In genomic region chr10:80403044-80403692, GRCm38 (mm10) we compare ENCODE assay signal across 9 mouse cellular contexts. TPM values are rescaled to one million over a fixed set of nuclear protein-coding genes. Genes with fewer than 3 reads are reported as not detected.
DNase-seq lines count a peak whose midpoint lies in the region; ATAC-seq and TF ChIP-seq lines count a peak whose summit lies in the region.
"Had no signal": no experiment of that assay in that cellular context is flagged by ENCODE, and none has a peak within 500 bp of the region (broad histone marks: within the 10 kb centered on the region; RNA-seq: fewer than 3 reads in every experiment).

No protein-coding gene starts in this region.

- H3K4me2 ChIP-seq in hindbrain, embryonic 12.5 days (replicated peaks), result no peak overlapping the region
- H3K4me2 ChIP-seq in lung, postnatal 0 days (replicated peaks; ENCODE audit: low read depth, low read length), result no peak overlapping the region
- no peak overlapping the region for H3K4me2 ChIP-seq in forebrain, embryonic 15.5 days (replicated peaks)

- peak; percentile 39 for DNase-seq in hindbrain, embryonic 10.5 days (ENCODE audit: low spot score)
- DNase-seq in CD8-positive naive resting alpha-beta T cell, adult 2 months (ENCODE audit: low read depth in 2 of 2, low spot score in 2 of 2), result peak; percentile 42 to 50
- DNase-seq in adrenal gland, postnatal 10 days, result peak; percentile 82
- peak; percentile 72 for DNase-seq in lung, postnatal 0 days (ENCODE audit: low spot score)
- DNase-seq in spleen, adult 12 weeks (ENCODE audit: low spot score), result no peak
- DNase-seq in spleen, postnatal 36 days (ENCODE audit: low spot score in 2 of 2), result no peak

- no peak for ATAC-seq in hindbrain, embryonic 12.5 days (ENCODE audit: low FRiP score)
- no peak for ATAC-seq in lung, postnatal 0 days
- ATAC-seq in forebrain, embryonic 15.5 days (replicated peaks), result no peak

- H3K9ac ChIP-seq in hindbrain, embryonic 12.5 days, result no peak overlapping the region
- H3K9ac ChIP-seq in lung, postnatal 0 days (replicated peaks; ENCODE audit: low read depth), result no peak overlapping the region
- H3K9ac ChIP-seq in forebrain, embryonic 15.5 days (replicated peaks), result no peak overlapping the region

- H3K9me3 ChIP-seq in hindbrain, embryonic 10.5 days, result peaks cover 6% of the 10 kb centered on the region; the same call in 1 of the 2 replicates
- H3K9me3 ChIP-seq in hindbrain, embryonic 12.5 days (replicated peaks), result no peaks in the 10 kb centered on the region
- H3K9me3 ChIP-seq in lung, postnatal 0 days (ENCODE audit: low read length), result no peaks in the 10 kb centered on the region
- no peaks in the 10 kb centered on the region for H3K9me3 ChIP-seq in forebrain, embryonic 15.5 days

- H3K4me3 ChIP-seq in hindbrain, embryonic 10.5 days, result no peak overlapping the region
- no peak overlapping the region for H3K4me3 ChIP-seq in hindbrain, embryonic 12.5 days
- H3K4me3 ChIP-seq in lung, postnatal 0 days (ENCODE audit: low read depth, low read length), result no peak overlapping the region
- H3K4me3 ChIP-seq in forebrain, embryonic 15.5 days, result no peak overlapping the region

- no peaks in the 10 kb centered on the region for H3K27me3 ChIP-seq in hindbrain, embryonic 10.5 days (ENCODE audit: insufficient read depth, poor library complexity, severe bottlenecking)
- no peaks in the 10 kb centered on the region for H3K27me3 ChIP-seq in hindbrain, embryonic 12.5 days
- no peaks in the 10 kb centered on the region for H3K27me3 ChIP-seq in lung, postnatal 0 days (replicated peaks; ENCODE audit: insufficient read depth, low read length)
- H3K27me3 ChIP-seq in forebrain, embryonic 15.5 days, result no peaks in the 10 kb centered on the region

- peak; percentile 68 for TF ChIP-seq CTCF in lung, postnatal 0 days (IDR thresholded peaks at IDR 0.05)

- H3K36me3 ChIP-seq in hindbrain, embryonic 10.5 days, result peaks cover 41% of the 10 kb centered on the region
- H3K36me3 ChIP-seq in hindbrain, embryonic 12.5 days, result peaks cover 30% of the 10 kb centered on the region
- H3K36me3 ChIP-seq in lung, postnatal 0 days (ENCODE audit: insufficient read depth, low read length), result peaks cover 15% of the 10 kb centered on the region; the same call in 1 of the 2 replicates
- peaks cover 29% of the 10 kb centered on the region for H3K36me3 ChIP-seq in forebrain, embryonic 15.5 days

- peaks cover 59% of the 10 kb centered on the region for H3K4me1 ChIP-seq in hindbrain, embryonic 10.5 days (replicated peaks)
- peaks cover 37% of the 10 kb centered on the region for H3K4me1 ChIP-seq in hindbrain, embryonic 12.5 days
- peaks cover 20% of the 10 kb centered on the region; the same call in 1 of the 2 replicates for H3K4me1 ChIP-seq in lung, postnatal 0 days (ENCODE audit: insufficient read depth, low read depth, low read length)
- H3K4me1 ChIP-seq in forebrain, embryonic 15.5 days, result peaks cover 33% of the 10 kb centered on the region

- H3K27ac ChIP-seq in hindbrain, embryonic 10.5 days, result no peak overlapping the region
- H3K27ac ChIP-seq in hindbrain, embryonic 12.5 days, result no peak overlapping the region
- no peak overlapping the region for H3K27ac ChIP-seq in lung, postnatal 0 days (ENCODE audit: low read length)
- no peak overlapping the region for H3K27ac ChIP-seq in forebrain, embryonic 15.5 days (replicated peaks)

- no peak for TF ChIP-seq EP300 in lung, postnatal 0 days (IDR thresholded peaks at IDR 0.05)

- 95% methylated on average over 4 of the region's 4 CpGs for WGBS in hindbrain, embryonic 10.5 days
- WGBS in hindbrain, embryonic 12.5 days, result 94% methylated on average over 4 of the region's 4 CpGs
- WGBS in lung, postnatal 0 days, result 67% methylated on average over 4 of the region's 4 CpGs
- 88% methylated on average over 4 of the region's 4 CpGs for WGBS in forebrain, embryonic 15.5 days

RNA-seq across cellular contexts. Expression of gene Uqcr11, which starts 3.5 kb away (rescaled TPM):
- polyA plus RNA-seq in hindbrain, embryonic 10.5 days (2016; fragmentation: Nextera tagmentation; extraction: Ambion mirVana), result 648 and 654 TPM in 2 replicates
- polyA plus RNA-seq in hindbrain, embryonic 12.5 days (2016; fragmentation: Nextera tagmentation; extraction: Ambion mirVana), result 312 and 406 TPM in 2 replicates
- total RNA-seq in adrenal gland, postnatal 10 days (2021), result 1,000 to 10,000 TPM; 1,321 to 1,365 TPM
- polyA plus RNA-seq in lung, postnatal 0 days (2015; fragmentation: Nextera tagmentation; extraction: Ambion mirVana), result 511 and 651 TPM in 2 replicates
- 551 and 574 TPM in 2 replicates for polyA plus RNA-seq in forebrain, embryonic 15.5 days (2015; fragmentation: Nextera tagmentation; extraction: Ambion mirVana)

RNA-seq across cellular contexts. Expression of gene Mbd3, which starts 3.8 kb away (rescaled TPM):
- 341 and 365 TPM in 2 replicates for polyA plus RNA-seq in hindbrain, embryonic 10.5 days (2016; fragmentation: Nextera tagmentation; extraction: Ambion mirVana)
- 275 and 296 TPM in 2 replicates for polyA plus RNA-seq in hindbrain, embryonic 12.5 days (2016; fragmentation: Nextera tagmentation; extraction: Ambion mirVana)
- total RNA-seq in adrenal gland, postnatal 10 days (2021), result 100 to 1,000 TPM; 103 to 113 TPM
- polyA plus RNA-seq in lung, postnatal 0 days (2015; fragmentation: Nextera tagmentation; extraction: Ambion mirVana), result 90.6 and 90.7 TPM in 2 replicates
- 281 and 295 TPM in 2 replicates for polyA plus RNA-seq in forebrain, embryonic 15.5 days (2015; fragmentation: Nextera tagmentation; extraction: Ambion mirVana)

RNA-seq across cellular contexts. Expression of gene Mex3d, which starts 15.7 kb away (rescaled TPM):
- polyA plus RNA-seq in hindbrain, embryonic 10.5 days (2016; fragmentation: Nextera tagmentation; extraction: Ambion mirVana), result 7.2 and 8.8 TPM in 2 replicates
- 21.4 and 24.8 TPM in 2 replicates for polyA plus RNA-seq in hindbrain, embryonic 12.5 days (2016; fragmentation: Nextera tagmentation; extraction: Ambion mirVana)
- 10 to 100 TPM; 19.6 to 21.8 TPM for total RNA-seq in adrenal gland, postnatal 10 days (2021)
- polyA plus RNA-seq in lung, postnatal 0 days (2015; fragmentation: Nextera tagmentation; extraction: Ambion mirVana), result 6.0 and 6.3 TPM in 2 replicates
- 22.0 and 22.7 TPM in 2 replicates for polyA plus RNA-seq in forebrain, embryonic 15.5 days (2015; fragmentation: Nextera tagmentation; extraction: Ambion mirVana)

RNA-seq across cellular contexts. Expression of gene Tcf3, which starts 30.3 kb away (rescaled TPM):
- polyA plus RNA-seq in hindbrain, embryonic 10.5 days (2016; fragmentation: Nextera tagmentation; extraction: Ambion mirVana), result 191 and 198 TPM in 2 replicates
- polyA plus RNA-seq in hindbrain, embryonic 12.5 days (2016; fragmentation: Nextera tagmentation; extraction: Ambion mirVana), result 176 and 178 TPM in 2 replicates
- total RNA-seq in adrenal gland, postnatal 10 days (2021), result 10 to 100 TPM; 58.1 to 77.1 TPM
- polyA plus RNA-seq in lung, postnatal 0 days (2015; fragmentation: Nextera tagmentation; extraction: Ambion mirVana), result 34.7 and 36.2 TPM in 2 replicates
- 85.2 and 89.6 TPM in 2 replicates for polyA plus RNA-seq in forebrain, embryonic 15.5 days (2015; fragmentation: Nextera tagmentation; extraction: Ambion mirVana)

RNA-seq across cellular contexts. Expression of gene Plk5, which starts 46.9 kb away (rescaled TPM):
- polyA plus RNA-seq in hindbrain, embryonic 10.5 days (2016; fragmentation: Nextera tagmentation; extraction: Ambion mirVana), result 0.22 and 0.44 TPM in 2 replicates
- 0.35 and 0.50 TPM in 2 replicates for polyA plus RNA-seq in hindbrain, embryonic 12.5 days (2016; fragmentation: Nextera tagmentation; extraction: Ambion mirVana)
- under 1 TPM in 1 of 2 experiments, not detected in 1; 0.12 TPM for total RNA-seq in adrenal gland, postnatal 10 days (2021)
- 1.00 and 1.0 TPM in 2 replicates for polyA plus RNA-seq in lung, postnatal 0 days (2015; fragmentation: Nextera tagmentation; extraction: Ambion mirVana)
- polyA plus RNA-seq in forebrain, embryonic 15.5 days (2015; fragmentation: Nextera tagmentation; extraction: Ambion mirVana), result 2.2 and 2.7 TPM in 2 replicates
- total RNA-seq: hematopoietic stem cell, adult 5-6 weeks had no signal

Comparison
In these comparisons a context has a peak if more than half of its experiments do, and no peak if none do; other contexts are left out.
1. DNase-seq: peak in hindbrain, embryonic 10.5 days (single experiment), CD8-positive naive resting alpha-beta T cell, adult 2 months (2 of 2), adrenal gland, postnatal 10 days (single experiment) and lung, postnatal 0 days (single experiment); none in spleen, adult 12 weeks (single experiment) and spleen, postnatal 36 days (0 of 2).